Mouse (Mus musculus) megakaryocyte, embryonic 14.5 days (primary cell): Measurements from ENCODE around the gene Bbof1.

Experiments used
- FLI1 ChIP-seq: IDR thresholded peaks from 2 replicates; pipeline ENCODE4 v1.6.1; 2012; ENCODE audit warnings: low read length, inconsistent platforms, mixed read lengths
- GATA1 ChIP-seq: IDR thresholded peaks from 3 replicates; pipeline ENCODE4 v1.6.1; 2012; ENCODE audit warnings: mixed read lengths, low read length, inconsistent platforms, borderline replicate concordance

DNA sequence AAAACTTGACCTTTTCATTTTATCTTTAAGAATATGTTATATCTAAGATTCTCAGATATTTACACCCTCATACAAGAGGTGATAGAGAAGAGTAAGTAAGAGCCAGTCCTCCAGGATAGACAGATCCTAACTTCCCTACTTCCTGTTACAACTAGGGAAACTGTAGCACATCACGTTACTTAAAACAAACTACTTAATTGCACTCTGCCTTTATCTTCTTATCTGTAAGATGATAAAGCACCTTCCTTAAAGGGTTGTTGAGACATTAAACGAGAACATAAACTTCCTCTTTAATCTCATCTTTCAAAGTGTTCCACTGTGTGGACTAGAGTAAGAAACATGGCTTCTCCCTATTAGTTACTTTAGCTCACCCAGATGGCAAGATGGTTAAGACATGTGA, 29.8 kb downstream of the Bbof1 start:
- TF ChIP-seq GATA1 (no peak), FLI1 (no peak)
